Mouse (Mus musculus) hindbrain, embryonic 12.5 days (tissue): ENCODE data around the gene Lmx1b. TPM values are rescaled to one million over a fixed set of nuclear protein-coding genes. Genes with fewer than 3 reads are reported as not detected.
A peak's percentile ranks its signal among the peaks of the same experiment; 100 is the strongest.

Source experiments
- ATAC-seq: fragments of 200-750 bp; cut with Nextera tagmentation; 2 replicates; pipeline ENCODE4 v1.8.0; 2017; ENCODE audit warnings: moderate TSS enrichment; ENCODE audit not compliant: low FRiP score
- H3K27ac ChIP-seq: fragments of 300-500 bp; sonication (generic); 2 replicates; pipeline ENCODE4 v1.5.1; 2016; ENCODE audit warnings: mild to moderate bottlenecking
- H3K27me3 ChIP-seq: fragments of 300-500 bp; sonication (generic); 2 replicates; pipeline ENCODE4 v1.6.1; 2016; ENCODE audit warnings: mild to moderate bottlenecking
- H3K36me3 ChIP-seq: fragments of 300-500 bp; sonication (generic); 2 replicates; pipeline ENCODE4 v1.6.1; 2016; ENCODE audit warnings: mild to moderate bottlenecking
- H3K4me1 ChIP-seq: fragments of 300-500 bp; sonication (generic); 2 replicates; pipeline ENCODE4 v1.6.1; 2016
- H3K4me2 ChIP-seq: fragments of 300-500 bp; sonication (generic); replicated peaks from 2 replicates; pipeline ENCODE4 v1.6.1; 2016; ENCODE audit warnings: mild to moderate bottlenecking
- H3K4me3 ChIP-seq: fragments of 300-500 bp; sonication (generic); 2 replicates; pipeline ENCODE4 v1.5.1; 2016; ENCODE audit warnings: mild to moderate bottlenecking
- H3K9ac ChIP-seq: fragments of 300-500 bp; sonication (generic); 2 replicates; pipeline ENCODE4 v1.6.1; 2016; ENCODE audit warnings: mild to moderate bottlenecking, moderate library complexity
- H3K9me3 ChIP-seq: fragments of 300-500 bp; sonication (generic); replicated peaks from 2 replicates; pipeline ENCODE4 v1.6.1; 2016; ENCODE audit warnings: mild to moderate bottlenecking
- WGBS: fragments of 180-500 bp; shearing (Covaris S2); methylation state at CpG from one replicate; pipeline ENCODE4 v1.1.7; 2016; 5-methylcytosine and 5-hydroxymethylcytosine counted together
- polyA plus RNA-seq: library from polyadenylated mRNA; unstranded; fragments of >200 nt; fragmentation: Nextera tagmentation; extraction: Ambion mirVana; gene quantifications from 2 replicates; pipeline ENCODE4 v1.2.1, GENCODE M21; 2016

Lmx1b gene
- polyA plus RNA-seq, 1 experiment from 2014 or later = 5.0 TPM

GRCm38 (mm10) chr2:33542696-33543428, 97.4 kb downstream of the Lmx1b start:
- H3K4me1 ChIP-seq = peaks cover 36% of the 10 kb centered on the region
- H3K9me3 ChIP-seq = no peaks in the 10 kb centered on the region
- whole genome bisulfite sequencing = 2% methylated on average over 11 of the region's 11 CpGs
- H3K27ac ChIP-seq = peak overlapping the region; percentile 86
- no peak overlapping the region for H3K9ac ChIP-seq
- 0 out of 2 replicates have a peak, but pooled peaks have one; percentile 2 for ATAC-seq
- H3K36me3 ChIP-seq = no peaks in the 10 kb centered on the region
- peaks cover 58% of the 10 kb centered on the region for H3K27me3 ChIP-seq
- no peak overlapping the region for H3K4me3 ChIP-seq
- H3K4me2 ChIP-seq = peak overlapping the region; percentile 88

GRCm38 (mm10) chr2:33525274-33526055, 114.8 kb downstream of the Lmx1b start:
- Histone ChIP-seq H3K27me3 (no peaks in the 10 kb centered on the region; the same call in 1 of the 2 replicates), H3K4me3 (no peak overlapping the region), H3K9me3 (peaks cover 19% of the 10 kb centered on the region), H3K9ac (no peak overlapping the region), H3K27ac (no peak overlapping the region), H3K4me1 (no peaks in the 10 kb centered on the region), H3K4me2 (no peak overlapping the region), H3K36me3 (no peaks in the 10 kb centered on the region)
- WGBS = 81% methylated on average over 5 of the region's 5 CpGs
- no peak for ATAC-seq

DNA sequence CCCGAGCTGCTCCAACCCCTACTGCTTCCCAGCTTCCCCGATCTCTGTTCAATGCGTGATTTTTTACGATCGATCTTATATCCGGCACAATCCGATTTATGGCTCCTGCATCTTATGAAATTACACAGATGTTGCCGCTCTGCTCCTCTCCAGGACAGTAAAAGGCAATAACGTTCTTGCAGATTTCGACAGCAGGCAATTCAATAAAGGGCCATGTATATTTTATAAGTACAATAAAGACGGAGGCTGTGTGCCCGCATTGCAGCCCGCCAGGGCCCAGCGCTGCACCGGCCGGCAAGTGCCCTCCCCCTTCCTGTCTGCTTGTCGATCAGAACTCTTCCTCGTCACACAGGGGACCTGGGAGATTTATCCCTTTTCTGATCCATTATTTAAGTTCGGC, 124.5 kb downstream of the Lmx1b start:
- no peak for ATAC-seq
- Histone ChIP-seq H3K4me2 (no peak overlapping the region), H3K9ac (no peak overlapping the region), H3K4me3 (no peak overlapping the region), H3K27me3 (no peaks in the 10 kb centered on the region), H3K9me3 (no peaks in the 10 kb centered on the region), H3K4me1 (no peaks in the 10 kb centered on the region), H3K36me3 (no peaks in the 10 kb centered on the region), H3K27ac (peak overlapping the region; percentile 49; the same call in 1 of the 2 replicates)
- WGBS = 74% methylated on average over 19 of the region's 19 CpGs

- Histone ChIP-seq H3K27ac (peak overlapping the region; percentile 49; the same call in 1 of the 2 replicates), H3K36me3 (no peaks in the 10 kb centered on the region), H3K9me3 (no peaks in the 10 kb centered on the region), H3K4me1 (no peaks in the 10 kb centered on the region), H3K4me2 (no peak overlapping the region), H3K27me3 (no peaks in the 10 kb centered on the region), H3K4me3 (no peak overlapping the region), H3K9ac (no peak overlapping the region)
- WGBS = 92% methylated on average over 8 of the region's 8 CpGs
- ATAC-seq = no peak
Measured at GRCm38 (mm10) chr2:33515431-33515830, 124.9 kb downstream of the Lmx1b start.

Other genes with a start within 250 kb of the Lmx1b start
- gene Zbtb34, start 209.2 kb downstream of the Lmx1b start, polyA plus RNA-seq = 10.0 and 12.0 TPM in 2 replicates
- gene Zbtb43, start 172.0 kb downstream of the Lmx1b start, polyA plus RNA-seq = 26.5 and 27.3 TPM in 2 replicates
- gene Mvb12b, start 247.4 kb upstream of the Lmx1b start, polyA plus RNA-seq = 58.9 and 61.5 TPM in 2 replicates